Mouse (Mus musculus) CH12F3 (cell line): ENCODE data around the gene Etv2.

Experiments
- in situ Hi-C: fragments of 300-500 bp; cut with MboI; formaldehyde crosslinking; loops from 2 replicates; pipeline ENCODE4 v1.14.3; 2020; ENCODE audit warnings: low sequenced_read_pairs

Etv2 gene

GRCm38 (mm10) chr7:30614454-30614853, 21.2 kb downstream of the Etv2 start:
- in situ Hi-C loops = no loop called here

GRCm38 (mm10) chr7:30613529-30614112, 22.0 kb downstream of the Etv2 start:
- in situ Hi-C loops = no loop called here

GRCm38 (mm10) chr7:30612654-30613402, 22.8 kb downstream of the Etv2 start, which contains the start of gene Upk1a:
Gene Upk1a (minus strand): TSS chr7:30612847.
- in situ Hi-C loops = no loop called here

GRCm38 (mm10) chr7:30610043-30610442, 25.6 kb downstream of the Etv2 start:
- in situ Hi-C loops = no loop called here

GRCm38 (mm10) chr7:30608476-30608875, 27.2 kb downstream of the Etv2 start:
- in situ Hi-C loops = no loop called here

- in situ Hi-C loops = no loop called here
These were observed 27.8 kb downstream of the Etv2 start for GRCm38 (mm10) chr7:30607706-30608309.

GRCm38 (mm10) chr7:30604944-30605343, 30.7 kb downstream of the Etv2 start:
- in situ Hi-C loops = no loop called here

GRCm38 (mm10) chr7:30604424-30604823, 31.2 kb downstream of the Etv2 start:
- in situ Hi-C loops = no loop called here

- in situ Hi-C loops = no loop called here
These were observed 33.1 kb downstream of the Etv2 start for GRCm38 (mm10) chr7:30602583-30602982.

- in situ Hi-C loops = no loop called here
These were observed 35.0 kb downstream of the Etv2 start for GRCm38 (mm10) chr7:30600651-30601050.

- in situ Hi-C loops = no loop called here
These were observed 35.7 kb downstream of the Etv2 start for GRCm38 (mm10) chr7:30599933-30600353.

GRCm38 (mm10) chr7:30598786-30599185, 36.9 kb downstream of the Etv2 start, which contains the start of gene Zbtb32:
Gene Zbtb32 (minus strand): TSS chr7:30598909.
- in situ Hi-C loops = no loop called here

GRCm38 (mm10) chr7:30596811-30597210, 38.8 kb downstream of the Etv2 start:
- in situ Hi-C loops = no loop called here

- in situ Hi-C loops = no loop called here
These were observed 39.6 kb downstream of the Etv2 start for GRCm38 (mm10) chr7:30596093-30596492.

GRCm38 (mm10) chr7:30594510-30595024, 41.1 kb downstream of the Etv2 start:
- in situ Hi-C loops = no loop called here

GRCm38 (mm10) chr7:30593579-30594509, 41.8 kb downstream of the Etv2 start:
- in situ Hi-C loops = no loop called here

GRCm38 (mm10) chr7:30592772-30593423, 42.8 kb downstream of the Etv2 start:
- in situ Hi-C loops = no loop called here

GRCm38 (mm10) chr7:30591605-30591951, 44.1 kb downstream of the Etv2 start:
- in situ Hi-C loops = no loop called here

GRCm38 (mm10) chr7:30590927-30591604, 44.6 kb downstream of the Etv2 start:
- in situ Hi-C loops = no loop called here
